Mouse (Mus musculus): ENCODE data around the gene Rpl11. TPM values are rescaled to one million over a fixed set of nuclear protein-coding genes. Genes with fewer than 3 reads are reported as not detected.

The Rpl11 gene
- polyA plus RNA-seq, 1 experiment from 2014 or later: 535 TPM

- H3K9me3 ChIP-seq (replicated peaks; ENCODE audit: low read length): no peaks in the 10 kb centered on the region
- no peak overlapping the region for H3K4me2 ChIP-seq (ENCODE audit: low read length)
- no peak overlapping the region for H3K27ac ChIP-seq
- H3K27me3 ChIP-seq (ENCODE audit: insufficient read depth, low read length): no peaks in the 10 kb centered on the region
- 73% methylated on average over 1 of the region's 1 CpGs for WGBS
- no peak overlapping the region for H3K4me3 ChIP-seq (replicated peaks; ENCODE audit: low read depth, low read length)
- H3K4me1 ChIP-seq (replicated peaks; ENCODE audit: insufficient read depth, low read length): no peaks in the 10 kb centered on the region
- H3K9ac ChIP-seq (ENCODE audit: low read depth, low read length): no peak overlapping the region
- ATAC-seq (replicated peaks; ENCODE audit: low FRiP score, low read depth): no peak
- no peaks in the 10 kb centered on the region for H3K36me3 ChIP-seq (ENCODE audit: insufficient read depth, low read length)
- no peak for TF ChIP-seq CTCF (IDR thresholded peaks at IDR 0.05; ENCODE audit: low read depth)
- DNase-seq (ENCODE audit: low spot score): no peak
Observed at GRCm38 (mm10) chr4:136033231-136033630, 20.0 kb downstream of the Rpl11 start.

GRCm38 (mm10) chr4:136030968-136031909 lies 22.0 kb downstream of the Rpl11 start:
- no peak for TF ChIP-seq CTCF (IDR thresholded peaks at IDR 0.05; ENCODE audit: low read depth)
- H3K27ac ChIP-seq: peak overlapping the region; percentile 60
- H3K4me1 ChIP-seq (replicated peaks; ENCODE audit: insufficient read depth, low read length): peaks cover 6% of the 10 kb centered on the region; the same call in 1 of the 2 replicates
- H3K27me3 ChIP-seq (ENCODE audit: insufficient read depth, low read length): no peaks in the 10 kb centered on the region
- ATAC-seq (replicated peaks; ENCODE audit: low FRiP score, low read depth) (peak; percentile 49; the same call in 1 of the 2 replicates), DNase-seq (ENCODE audit: low spot score) (peak; percentile 35)
- H3K4me2 ChIP-seq (ENCODE audit: low read length): no peak overlapping the region
- no peak overlapping the region; the same call in 1 of the 2 replicates for H3K9ac ChIP-seq (ENCODE audit: low read depth, low read length)
- no peaks in the 10 kb centered on the region for H3K9me3 ChIP-seq (replicated peaks; ENCODE audit: low read length)
- H3K4me3 ChIP-seq (replicated peaks; ENCODE audit: low read depth, low read length): no peak overlapping the region
- H3K36me3 ChIP-seq (ENCODE audit: insufficient read depth, low read length): no peaks in the 10 kb centered on the region
- WGBS: 10% methylated on average over 8 of the region's 8 CpGs

- DNase-seq (ENCODE audit: low spot score): no peak
- no peaks in the 10 kb centered on the region for H3K9me3 ChIP-seq (replicated peaks; ENCODE audit: low read length)
- H3K4me2 ChIP-seq (ENCODE audit: low read length): no peak overlapping the region
- no peak overlapping the region for H3K9ac ChIP-seq (ENCODE audit: low read depth, low read length)
- 60% methylated on average over 5 of the region's 5 CpGs for WGBS
- H3K36me3 ChIP-seq (ENCODE audit: insufficient read depth, low read length): no peaks in the 10 kb centered on the region
- no peak for TF ChIP-seq CTCF (IDR thresholded peaks at IDR 0.05; ENCODE audit: low read depth)
- no peaks in the 10 kb centered on the region for H3K27me3 ChIP-seq (ENCODE audit: insufficient read depth, low read length)
- H3K4me3 ChIP-seq (replicated peaks; ENCODE audit: low read depth, low read length): no peak overlapping the region
- no peak overlapping the region for H3K27ac ChIP-seq
- H3K4me1 ChIP-seq (replicated peaks; ENCODE audit: insufficient read depth, low read length): peaks cover 6% of the 10 kb centered on the region; the same call in 1 of the 2 replicates
- no peak for ATAC-seq (replicated peaks; ENCODE audit: low FRiP score, low read depth)
Observed at GRCm38 (mm10) chr4:136028689-136029088, 24.5 kb downstream of the Rpl11 start.

- H3K4me1 ChIP-seq (replicated peaks; ENCODE audit: insufficient read depth, low read length): peaks cover 6% of the 10 kb centered on the region; the same call in 1 of the 2 replicates
- no peak for TF ChIP-seq CTCF (IDR thresholded peaks at IDR 0.05; ENCODE audit: low read depth)
- H3K9ac ChIP-seq (ENCODE audit: low read depth, low read length): no peak overlapping the region
- H3K4me3 ChIP-seq (replicated peaks; ENCODE audit: low read depth, low read length): no peak overlapping the region
- DNase-seq (ENCODE audit: low spot score) (no peak), ATAC-seq (replicated peaks; ENCODE audit: low FRiP score, low read depth) (no peak)
- peak overlapping the region; percentile 51; the same call in 1 of the 2 replicates for H3K27ac ChIP-seq
- no peaks in the 10 kb centered on the region for H3K36me3 ChIP-seq (ENCODE audit: insufficient read depth, low read length)
- H3K9me3 ChIP-seq (replicated peaks; ENCODE audit: low read length): no peaks in the 10 kb centered on the region
- no peak overlapping the region for H3K4me2 ChIP-seq (ENCODE audit: low read length)
- 82% methylated on average over 19 of the region's 19 CpGs for WGBS
- H3K27me3 ChIP-seq (ENCODE audit: insufficient read depth, low read length): no peaks in the 10 kb centered on the region
Observed at GRCm38 (mm10) chr4:136028132-136028564, 25.1 kb downstream of the Rpl11 start.

- Histone ChIP-seq H3K4me3 (replicated peaks; ENCODE audit: low read depth, low read length) (no peak overlapping the region), H3K36me3 (ENCODE audit: insufficient read depth, low read length) (no peaks in the 10 kb centered on the region), H3K9ac (ENCODE audit: low read depth, low read length) (no peak overlapping the region), H3K27me3 (ENCODE audit: insufficient read depth, low read length) (no peaks in the 10 kb centered on the region), H3K9me3 (replicated peaks; ENCODE audit: low read length) (no peaks in the 10 kb centered on the region), H3K4me1 (replicated peaks; ENCODE audit: insufficient read depth, low read length) (peaks cover 6% of the 10 kb centered on the region; the same call in 1 of the 2 replicates), H3K27ac (peak overlapping the region; percentile 51; the same call in 1 of the 2 replicates), H3K4me2 (ENCODE audit: low read length) (no peak overlapping the region)
- WGBS: 46% methylated on average over 8 of the region's 8 CpGs
- DNase-seq (ENCODE audit: low spot score) (peak; percentile 12), ATAC-seq (replicated peaks; ENCODE audit: low FRiP score, low read depth) (no peak)
- no peak for TF ChIP-seq CTCF (IDR thresholded peaks at IDR 0.05; ENCODE audit: low read depth)
Observed at GRCm38 (mm10) chr4:136027416-136028131, 25.7 kb downstream of the Rpl11 start.

GRCm38 (mm10) chr4:136025350-136025749 lies 27.9 kb downstream of the Rpl11 start:
- Histone ChIP-seq H3K27me3 (ENCODE audit: insufficient read depth, low read length) (no peaks in the 10 kb centered on the region), H3K27ac (no peak overlapping the region), H3K36me3 (ENCODE audit: insufficient read depth, low read length) (no peaks in the 10 kb centered on the region), H3K9ac (ENCODE audit: low read depth, low read length) (no peak overlapping the region), H3K9me3 (replicated peaks; ENCODE audit: low read length) (no peaks in the 10 kb centered on the region), H3K4me1 (replicated peaks; ENCODE audit: insufficient read depth, low read length) (peaks cover 9% of the 10 kb centered on the region; the same call in 1 of the 2 replicates), H3K4me3 (replicated peaks; ENCODE audit: low read depth, low read length) (no peak overlapping the region), H3K4me2 (ENCODE audit: low read length) (no peak overlapping the region)
- ATAC-seq (replicated peaks; ENCODE audit: low FRiP score, low read depth): no peak
- 80% methylated on average over 1 of the region's 1 CpGs for WGBS
- no peak for DNase-seq (ENCODE audit: low spot score)
- no peak for TF ChIP-seq CTCF (IDR thresholded peaks at IDR 0.05; ENCODE audit: low read depth)

Data from kidney, postnatal 0 days (tissue).